Comparison of ENCODE assay signal across 22 mouse cellular contexts in the genomic region with DNA sequence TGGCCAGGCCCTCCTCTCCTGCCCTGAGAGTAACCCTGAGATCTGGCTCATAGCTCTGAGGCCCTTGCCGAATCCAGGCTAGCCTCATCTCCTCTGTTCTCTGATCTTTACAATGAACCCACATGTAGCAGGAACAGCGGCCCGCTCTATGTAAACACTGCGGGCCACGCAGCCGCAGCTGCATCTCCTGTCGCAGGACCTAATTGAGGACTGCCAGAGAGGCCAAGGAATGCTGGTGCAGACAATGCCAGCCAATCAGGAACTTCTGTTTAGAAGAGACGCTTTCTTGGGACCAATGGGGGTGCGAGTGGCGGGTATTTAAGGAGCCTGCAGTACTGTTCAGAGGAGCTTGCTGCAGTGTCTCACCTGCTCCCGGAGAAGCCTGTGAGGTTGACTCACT.
A peak's percentile ranks its signal among the peaks of the same experiment; 100 is the strongest.
DNase-seq lines count a peak whose midpoint lies in the region; ATAC-seq and TF ChIP-seq lines count a peak whose summit lies in the region.
"Had no signal": no experiment of that assay in that cellular context is flagged by ENCODE, and none has a peak within 500 bp of the region (broad histone marks: within the 10 kb centered on the region; RNA-seq: fewer than 3 reads in every experiment).

No protein-coding gene starts in this region.

- no peak overlapping the region for H3K4me3 ChIP-seq in hindbrain, postnatal 0 days (ENCODE audit: low read length)
- no peak overlapping the region for H3K4me3 ChIP-seq in hindbrain, embryonic 14.5 days (replicated peaks; ENCODE audit: low read length)
- no peak overlapping the region for H3K4me3 ChIP-seq in embryonic facial prominence, embryonic 15.5 days (replicated peaks)
- H3K4me3 ChIP-seq: hindbrain, embryonic 15.5 days; layer of hippocampus, adult 2 months; left cerebral cortex, adult 2 months; megakaryocyte, embryonic 14.5 days; neural tube, embryonic 12.5 days had no signal

- DNase-seq in hindbrain, postnatal 0 days (ENCODE audit: low spot score), result peak; percentile 8
- DNase-seq in hindbrain, embryonic 14.5 days (ENCODE audit: low spot score), result no peak
- peak; percentile 24 for DNase-seq in R1 (ENCODE audit: low read depth, low spot score)
- peak; percentile 70 for DNase-seq in brain, embryonic 14.5 days (ENCODE audit: low read depth)
- DNase-seq in right cerebral cortex, postnatal 14 days, result no peak
- no peak for DNase-seq in urinary bladder, postnatal 25 days (ENCODE audit: low spot score)
- no peak for DNase-seq in cerebellum, adult 8-10 months
- DNase-seq: cerebellum, adult 11 months; cerebellum, postnatal 36 days; gastrocnemius, postnatal 25 days; kidney, adult 18-20 months; kidney, postnatal 10 days; right cerebral cortex, postnatal 25 days; thymus, postnatal 25 days had no signal

- no peaks in the 10 kb centered on the region for H3K27me3 ChIP-seq in hindbrain, postnatal 0 days (ENCODE audit: insufficient read depth, low read length)
- H3K27me3 ChIP-seq in hindbrain, embryonic 14.5 days (ENCODE audit: control insufficient read depth, insufficient read depth, low read length), result no peaks in the 10 kb centered on the region
- H3K27me3 ChIP-seq in embryonic facial prominence, embryonic 15.5 days, result peaks cover 9% of the 10 kb centered on the region; the same call in 1 of the 2 replicates
- H3K27me3 ChIP-seq: hindbrain, embryonic 15.5 days; neural tube, embryonic 12.5 days had no signal

- H3K4me2 ChIP-seq in hindbrain, postnatal 0 days (ENCODE audit: low read depth, low read length), result no peak overlapping the region
- no peak overlapping the region for H3K4me2 ChIP-seq in hindbrain, embryonic 14.5 days (replicated peaks)
- H3K4me2 ChIP-seq in embryonic facial prominence, embryonic 15.5 days (replicated peaks), result no peak overlapping the region
- H3K4me2 ChIP-seq: hindbrain, embryonic 15.5 days; neural tube, embryonic 12.5 days had no signal

- H3K36me3 ChIP-seq in hindbrain, postnatal 0 days (ENCODE audit: insufficient read depth, low read length), result no peaks in the 10 kb centered on the region
- H3K36me3 ChIP-seq in hindbrain, embryonic 14.5 days (replicated peaks; ENCODE audit: control insufficient read depth, insufficient read depth), result no peaks in the 10 kb centered on the region
- H3K36me3 ChIP-seq in embryonic facial prominence, embryonic 15.5 days, result no peaks in the 10 kb centered on the region
- H3K36me3 ChIP-seq: hindbrain, embryonic 15.5 days; neural tube, embryonic 12.5 days had no signal

- WGBS in hindbrain, postnatal 0 days, result 50% methylated on average over 11 of the region's 11 CpGs
- 56% methylated on average over 11 of the region's 11 CpGs for WGBS in hindbrain, embryonic 14.5 days
- WGBS in embryonic facial prominence, embryonic 15.5 days, result 36% methylated on average over 11 of the region's 11 CpGs

- no peak overlapping the region for H3K9ac ChIP-seq in hindbrain, postnatal 0 days (replicated peaks; ENCODE audit: low read length)
- no peak overlapping the region for H3K9ac ChIP-seq in hindbrain, embryonic 14.5 days
- H3K9ac ChIP-seq in embryonic facial prominence, embryonic 15.5 days, result no peak overlapping the region
- H3K9ac ChIP-seq: hindbrain, embryonic 15.5 days; liver, embryonic 14.5 days; neural tube, embryonic 12.5 days had no signal

- no peaks in the 10 kb centered on the region for H3K9me3 ChIP-seq in hindbrain, postnatal 0 days (ENCODE audit: low read length)
- no peaks in the 10 kb centered on the region for H3K9me3 ChIP-seq in hindbrain, embryonic 14.5 days (ENCODE audit: control insufficient read depth, low read length)
- H3K9me3 ChIP-seq in embryonic facial prominence, embryonic 15.5 days (replicated peaks), result no peaks in the 10 kb centered on the region
- H3K9me3 ChIP-seq: hindbrain, embryonic 15.5 days; neural tube, embryonic 12.5 days had no signal

- H3K4me1 ChIP-seq in hindbrain, postnatal 0 days (ENCODE audit: insufficient read depth, low read length), result no peaks in the 10 kb centered on the region
- H3K4me1 ChIP-seq in hindbrain, embryonic 14.5 days (replicated peaks; ENCODE audit: control insufficient read depth, insufficient read depth, low read length), result no peaks in the 10 kb centered on the region
- H3K4me1 ChIP-seq in embryonic facial prominence, embryonic 15.5 days, result peaks cover under 1% of the 10 kb centered on the region; the same call in 1 of the 2 replicates
- H3K4me1 ChIP-seq: hindbrain, embryonic 15.5 days; megakaryocyte, embryonic 14.5 days; neural tube, embryonic 12.5 days had no signal

- TF ChIP-seq POLR2A in brain, embryonic 14.5 days (IDR thresholded peaks at IDR 0.05; ENCODE audit: borderline replicate concordance, extremely low read depth, insufficient read depth, insufficient read length, poor library complexity, severe bottlenecking), result no peak

- no peak overlapping the region for H3K27ac ChIP-seq in hindbrain, postnatal 0 days
- no peak overlapping the region for H3K27ac ChIP-seq in hindbrain, embryonic 14.5 days
- no peak overlapping the region for H3K27ac ChIP-seq in embryonic facial prominence, embryonic 15.5 days (replicated peaks)
- H3K27ac ChIP-seq: hindbrain, embryonic 15.5 days; layer of hippocampus, adult 2 months; left cerebral cortex, adult 2 months; liver, embryonic 14.5 days; neural tube, embryonic 12.5 days had no signal

- no peak for TF ChIP-seq CTCF in hindbrain, postnatal 0 days (IDR thresholded peaks at IDR 0.05; ENCODE audit: low read depth)
- no peak for TF ChIP-seq CTCF in brain, embryonic 14.5 days (IDR thresholded peaks at IDR 0.05; ENCODE audit: borderline replicate concordance, extremely low read depth, insufficient read depth, insufficient read length)

- ATAC-seq in hindbrain, postnatal 0 days, result no peak
- no peak for ATAC-seq in hindbrain, embryonic 14.5 days (ENCODE audit: low FRiP score)
- 0 out of 2 replicates have a peak, but pooled peaks have one; percentile 39 for ATAC-seq in embryonic facial prominence, embryonic 15.5 days (ENCODE audit: insufficient number of reproducible peaks, low FRiP score, low TSS enrichment, low read depth)
- ATAC-seq: Patski had no signal

Comparison
In these comparisons a context has a peak if more than half of its experiments do, and no peak if none do; other contexts are left out.
1. DNase-seq: peak in hindbrain, postnatal 0 days (single experiment), R1 (single experiment) and brain, embryonic 14.5 days (single experiment); none in hindbrain, embryonic 14.5 days (single experiment), right cerebral cortex, postnatal 14 days (single experiment), urinary bladder, postnatal 25 days (single experiment) and cerebellum, adult 8-10 months (single experiment).